Comparison of ENCODE assay signal across 25 mouse cellular contexts in genomic region chr4:86483686-86484085, GRCm38 (mm10).
DNase-seq lines count a peak whose midpoint lies in the region; ATAC-seq and TF ChIP-seq lines count a peak whose summit lies in the region.
"Had no signal": no experiment of that assay in that cellular context is flagged by ENCODE, and none has a peak within 500 bp of the region (broad histone marks: within the 10 kb centered on the region; RNA-seq: fewer than 3 reads in every experiment).

No protein-coding gene starts in this region.

- H3K27ac ChIP-seq in kidney, adult 2 months (ENCODE audit: insufficient read depth, low read depth, low read length), result no peak overlapping the region
- H3K27ac ChIP-seq in embryonic facial prominence, embryonic 13.5 days, result 0 out of 2 replicates have a peak overlapping the region, but pooled peaks have one; percentile 5
- peak overlapping the region; percentile 22; the same call in 1 of the 2 replicates for H3K27ac ChIP-seq in limb, embryonic 15.5 days
- H3K27ac ChIP-seq: forebrain, embryonic 12.5 days; heart, embryonic 15.5 days; hindbrain, embryonic 14.5 days; liver, embryonic 13.5 days; midbrain, embryonic 13.5 days had no signal

- no peaks in the 10 kb centered on the region for H3K27me3 ChIP-seq in kidney, adult 2 months (replicated peaks; ENCODE audit: control insufficient read depth, insufficient read depth, low read length)
- H3K27me3 ChIP-seq in embryonic facial prominence, embryonic 13.5 days, result no peaks in the 10 kb centered on the region
- no peaks in the 10 kb centered on the region for H3K27me3 ChIP-seq in limb, embryonic 15.5 days
- H3K27me3 ChIP-seq: forebrain, embryonic 12.5 days; heart, embryonic 15.5 days; limb, embryonic 12.5 days; liver, embryonic 13.5 days; midbrain, embryonic 13.5 days had no signal

- no peak overlapping the region for H3K4me2 ChIP-seq in embryonic facial prominence, embryonic 13.5 days
- no peak overlapping the region for H3K4me2 ChIP-seq in limb, embryonic 15.5 days
- H3K4me2 ChIP-seq: forebrain, embryonic 12.5 days; heart, embryonic 15.5 days; hindbrain, embryonic 14.5 days; limb, embryonic 12.5 days; liver, embryonic 13.5 days; midbrain, embryonic 13.5 days had no signal

- WGBS in kidney, adult 2 months, result 72% methylated on average over 8 of the region's 8 CpGs
- 31% methylated on average over 8 of the region's 8 CpGs for WGBS in embryonic facial prominence, embryonic 13.5 days
- WGBS in limb, embryonic 15.5 days, result 43% methylated on average over 8 of the region's 8 CpGs

- no peaks in the 10 kb centered on the region for H3K9me3 ChIP-seq in embryonic facial prominence, embryonic 13.5 days
- no peaks in the 10 kb centered on the region for H3K9me3 ChIP-seq in limb, embryonic 15.5 days
- H3K9me3 ChIP-seq: forebrain, embryonic 12.5 days; heart, embryonic 15.5 days; limb, embryonic 12.5 days; liver, embryonic 13.5 days; midbrain, embryonic 13.5 days had no signal

- no peak for ATAC-seq in embryonic facial prominence, embryonic 13.5 days (ENCODE audit: insufficient number of reproducible peaks, insufficient read depth, low FRiP score, low TSS enrichment, low read depth)
- no peak for ATAC-seq in limb, embryonic 15.5 days (ENCODE audit: insufficient number of reproducible peaks, low FRiP score, low TSS enrichment, low read depth)
- ATAC-seq: inflammation-experienced regulatory T-cells, adult 6 months; midbrain, embryonic 13.5 days had no signal

- TF ChIP-seq POLR2A in kidney, adult 2 months (IDR thresholded peaks at IDR 0.05; ENCODE audit: low read depth, low read length), result no peak

- peak; percentile 45 for DNase-seq in embryo, embryonic 11 days
- DNase-seq in embryo, embryonic 9.5 days (ENCODE audit: extremely low spot score), result no peak
- DNase-seq in kidney, adult 2 months, result peak; percentile 4
- no peak for DNase-seq in kidney, postnatal 14 days
- no peak for DNase-seq in thymus, postnatal 4 days
- DNase-seq in layer of hippocampus, adult 9-10 months (ENCODE audit: low spot score), result no peak
- DNase-seq: adrenal gland, postnatal 10 days; cerebellum, adult 11 months; gastrocnemius, postnatal 10 days; heart, postnatal 36 days; kidney, adult 8-10 months; kidney, postnatal 36 days; liver, embryonic 13.5 days; lung, adult 2 months; lung, postnatal 14 days; thymus, postnatal 14 days had no signal

- no peaks in the 10 kb centered on the region for H3K36me3 ChIP-seq in kidney, adult 2 months (ENCODE audit: control insufficient read depth, insufficient read depth, low read length)
- no peaks in the 10 kb centered on the region for H3K36me3 ChIP-seq in embryonic facial prominence, embryonic 13.5 days
- no peaks in the 10 kb centered on the region for H3K36me3 ChIP-seq in limb, embryonic 15.5 days
- H3K36me3 ChIP-seq: forebrain, embryonic 12.5 days; heart, embryonic 15.5 days; limb, embryonic 12.5 days; liver, embryonic 13.5 days; midbrain, embryonic 13.5 days had no signal

- TF ChIP-seq CTCF in kidney, adult 2 months (conservative IDR thresholded peaks at IDR 0.05; ENCODE audit: insufficient read depth, insufficient read length, low read depth, low read length), result no peak

- H3K4me3 ChIP-seq in kidney, adult 2 months (ENCODE audit: insufficient read depth, low read depth, low read length), result no peak overlapping the region
- H3K4me3 ChIP-seq in embryonic facial prominence, embryonic 13.5 days, result no peak overlapping the region
- H3K4me3 ChIP-seq in limb, embryonic 15.5 days, result no peak overlapping the region
- H3K4me3 ChIP-seq: erythroblast, embryonic 14.5 days; forebrain, embryonic 12.5 days; heart, embryonic 15.5 days; limb, embryonic 12.5 days; liver, embryonic 13.5 days; midbrain, embryonic 13.5 days had no signal

- H3K4me1 ChIP-seq in kidney, adult 2 months (ENCODE audit: control insufficient read depth, insufficient read depth, low read length), result no peaks in the 10 kb centered on the region
- peaks cover 14% of the 10 kb centered on the region for H3K4me1 ChIP-seq in embryonic facial prominence, embryonic 13.5 days
- H3K4me1 ChIP-seq in limb, embryonic 15.5 days, result peaks cover 11% of the 10 kb centered on the region
- H3K4me1 ChIP-seq: forebrain, embryonic 12.5 days; heart, embryonic 15.5 days; liver, embryonic 13.5 days; midbrain, embryonic 13.5 days had no signal

- no peak overlapping the region for H3K9ac ChIP-seq in embryonic facial prominence, embryonic 13.5 days
- H3K9ac ChIP-seq in limb, embryonic 15.5 days, result no peak overlapping the region
- H3K9ac ChIP-seq: forebrain, embryonic 12.5 days; heart, embryonic 15.5 days; hindbrain, embryonic 14.5 days; limb, embryonic 12.5 days; liver, embryonic 13.5 days; midbrain, embryonic 13.5 days had no signal

Comparison
In these comparisons a context has a peak if more than half of its experiments do, and no peak if none do; other contexts are left out.
1. DNase-seq: peak in embryo, embryonic 11 days (single experiment) and kidney, adult 2 months (single experiment); none in embryo, embryonic 9.5 days (single experiment), kidney, postnatal 14 days (single experiment), thymus, postnatal 4 days (single experiment) and layer of hippocampus, adult 9-10 months (single experiment).